Mouse (Mus musculus): ENCODE results near the gene Myoz2.
A peak's percentile ranks its signal among the peaks of the same experiment; 100 is the strongest.

The Myoz2 gene

DNA sequence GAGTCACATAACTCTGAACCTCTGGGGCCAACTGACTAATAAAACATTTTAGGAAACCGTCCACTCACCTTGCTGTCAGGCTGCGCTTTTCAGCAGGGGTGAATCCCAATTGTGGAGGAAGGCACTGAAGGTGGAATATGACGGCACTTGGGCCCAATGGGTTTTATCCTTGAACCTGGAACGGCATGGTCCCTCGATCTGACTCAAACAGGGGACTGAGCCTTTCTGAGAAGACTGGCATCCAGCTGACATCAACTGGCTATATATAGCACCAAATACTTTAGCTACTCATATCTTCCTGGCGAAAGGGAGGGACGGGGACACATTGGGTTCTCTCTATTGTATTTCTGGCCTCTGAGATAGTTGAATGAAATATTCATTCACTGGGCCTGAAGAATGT lies at the start of gene Myoz2:
Gene Myoz2, minus strand, starts transcription at position 264 of the 400 bp plus-strand sequence.
- DNase-seq = no peak

DNA sequence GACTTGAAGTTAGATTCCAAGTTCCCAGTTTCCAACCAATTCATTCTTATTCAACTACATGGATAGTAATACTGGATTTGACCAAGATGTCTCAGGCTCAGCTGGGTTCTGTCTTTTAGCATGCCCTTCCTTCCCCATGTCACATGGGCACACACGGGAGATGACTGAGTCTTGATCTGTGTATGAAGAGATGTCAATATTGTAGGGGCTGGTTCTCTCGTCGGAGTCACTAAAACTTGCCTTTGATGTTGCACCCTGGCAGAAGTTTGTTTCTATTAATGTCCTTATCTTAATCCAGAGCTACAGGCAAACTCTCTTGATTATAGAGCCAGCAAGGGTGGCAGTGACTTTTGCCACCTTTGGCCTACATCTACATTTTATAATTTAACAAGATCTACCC lies 46.9 kb upstream of the Myoz2 start:
- no peak for DNase-seq

DNA sequence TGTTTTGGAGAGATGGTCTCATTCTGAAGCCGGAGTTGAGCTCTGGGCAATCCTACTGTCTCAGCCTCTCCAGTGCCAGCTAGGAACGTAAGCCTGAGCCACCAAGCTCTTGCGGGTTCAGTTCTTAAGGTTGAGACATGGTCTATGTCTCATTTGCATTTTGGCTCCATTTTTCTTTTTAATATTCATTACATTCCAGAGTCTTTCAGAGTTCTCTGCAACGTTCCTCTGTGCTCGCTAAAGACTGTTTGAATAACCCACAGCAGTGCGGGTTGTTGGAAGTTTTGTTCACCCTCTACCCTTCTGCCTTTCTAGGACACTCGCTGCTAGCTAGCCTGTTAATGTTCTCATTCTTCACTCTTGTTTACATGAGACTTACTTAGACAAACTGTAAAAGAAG lies 46.1 kb upstream of the Myoz2 start:
- no peak for DNase-seq

DNA sequence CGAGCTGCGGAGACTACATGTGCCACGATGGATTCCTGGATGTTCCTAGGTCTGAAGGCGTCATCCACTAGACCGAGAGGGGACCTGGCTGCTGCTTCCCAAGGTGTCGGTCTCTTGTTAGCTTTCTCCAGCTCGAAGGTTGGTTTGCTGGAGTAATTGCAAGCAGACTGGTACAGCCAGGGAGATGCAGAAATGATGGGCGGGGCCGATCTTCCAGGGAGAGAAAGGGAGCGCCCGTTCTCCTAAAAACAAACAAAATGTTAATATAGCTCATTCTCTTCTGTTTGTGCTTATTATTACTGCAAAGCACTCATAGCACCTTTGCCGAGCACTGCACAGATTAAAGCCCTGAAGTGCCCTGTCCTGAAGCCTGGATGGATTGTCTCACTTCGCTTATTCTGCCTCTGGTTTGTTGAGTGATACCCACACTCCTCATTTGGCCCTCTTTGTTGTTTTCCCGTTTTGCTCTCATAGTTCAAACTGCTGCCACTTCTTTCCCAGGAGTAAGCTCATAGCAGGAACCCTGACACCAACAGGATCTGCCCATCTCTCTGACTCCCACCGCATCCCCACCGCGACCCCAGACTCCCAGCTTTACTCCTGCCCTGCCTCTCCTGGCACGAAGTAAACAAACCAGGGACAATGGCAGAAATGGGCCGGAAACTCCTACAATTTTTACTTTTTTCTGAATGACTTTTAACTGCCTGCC lies 45.4 kb upstream of the Myoz2 start:
- DNase-seq = no peak

DNA sequence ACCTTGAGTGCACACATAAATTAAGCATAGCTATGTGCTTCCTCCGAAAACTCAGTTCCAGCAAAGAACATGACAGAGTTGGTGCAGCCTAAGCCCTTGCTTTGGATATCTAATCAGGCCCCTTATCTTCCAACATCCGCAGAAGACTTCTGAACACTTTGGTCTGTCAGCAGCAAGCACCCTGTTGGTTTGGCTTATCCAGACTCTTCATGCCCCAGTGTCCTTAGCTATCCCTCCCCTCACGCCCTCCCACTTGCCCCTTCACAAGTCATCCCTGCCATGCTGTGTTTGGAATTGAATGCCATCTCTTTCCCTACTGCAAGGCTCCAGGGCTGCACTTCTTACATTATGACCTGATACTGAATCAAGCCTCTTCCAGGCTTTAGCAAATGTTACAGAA lies 40.9 kb upstream of the Myoz2 start:
- no peak for DNase-seq

DNA sequence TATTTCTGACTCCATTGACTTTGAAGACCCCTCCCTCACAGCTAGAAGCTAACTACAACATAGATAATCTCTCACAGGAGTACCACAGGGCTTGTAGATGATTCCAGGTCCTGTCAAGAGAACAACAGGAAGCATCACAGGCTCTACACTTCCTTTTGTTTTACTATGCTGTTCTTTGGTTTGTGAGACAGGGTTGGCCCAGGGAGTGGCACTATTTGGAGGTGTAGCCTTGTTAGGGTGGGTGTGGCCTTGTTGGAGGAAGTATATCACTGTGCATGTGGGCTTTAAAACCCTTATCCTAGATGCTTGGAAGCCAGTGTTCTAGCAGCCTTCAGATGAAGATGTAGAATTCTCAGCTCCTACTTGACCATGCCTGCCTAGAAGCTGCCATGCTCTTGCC lies 40.2 kb upstream of the Myoz2 start:
- DNase-seq = no peak

DNA sequence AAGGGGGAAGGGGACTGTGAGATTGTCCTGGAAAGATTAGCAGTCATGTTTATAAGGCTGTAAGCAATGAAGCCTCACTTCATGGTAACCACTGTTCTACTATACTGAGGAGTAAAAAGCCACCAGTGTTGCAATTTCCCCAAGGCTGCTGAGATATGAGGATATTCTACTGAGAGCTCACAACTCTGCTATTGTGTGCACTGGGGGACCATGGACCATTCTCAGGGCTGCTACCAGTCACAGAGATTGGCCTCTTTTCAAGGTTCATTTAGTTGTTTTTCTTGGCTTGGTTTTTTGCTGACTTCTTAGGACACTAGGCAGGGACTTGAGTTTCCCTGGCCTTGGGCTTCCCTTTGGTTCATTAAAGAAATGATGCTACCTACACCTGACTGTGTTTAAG lies 38.5 kb upstream of the Myoz2 start:
- no peak for DNase-seq

DNA sequence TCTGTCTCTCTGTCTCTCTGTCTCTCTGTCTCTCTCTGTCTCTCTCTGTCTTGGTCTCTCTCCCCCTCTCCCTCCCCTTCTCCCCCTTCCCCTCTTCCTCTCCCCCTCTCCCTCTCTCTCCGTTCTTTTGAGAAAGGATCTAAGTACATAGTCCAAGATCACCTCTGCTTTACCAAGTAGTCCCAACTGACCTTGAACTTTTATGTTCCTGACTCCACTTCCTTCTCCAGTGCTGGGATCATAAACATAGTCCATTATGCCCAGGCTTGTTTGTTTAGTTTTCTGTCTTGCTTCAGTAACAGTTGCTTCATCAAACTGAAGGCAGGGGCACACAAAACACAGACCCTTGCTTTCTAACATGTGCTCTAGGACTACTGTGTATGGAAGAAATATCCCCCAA lies 37.7 kb upstream of the Myoz2 start:
- DNase-seq = no peak

DNA sequence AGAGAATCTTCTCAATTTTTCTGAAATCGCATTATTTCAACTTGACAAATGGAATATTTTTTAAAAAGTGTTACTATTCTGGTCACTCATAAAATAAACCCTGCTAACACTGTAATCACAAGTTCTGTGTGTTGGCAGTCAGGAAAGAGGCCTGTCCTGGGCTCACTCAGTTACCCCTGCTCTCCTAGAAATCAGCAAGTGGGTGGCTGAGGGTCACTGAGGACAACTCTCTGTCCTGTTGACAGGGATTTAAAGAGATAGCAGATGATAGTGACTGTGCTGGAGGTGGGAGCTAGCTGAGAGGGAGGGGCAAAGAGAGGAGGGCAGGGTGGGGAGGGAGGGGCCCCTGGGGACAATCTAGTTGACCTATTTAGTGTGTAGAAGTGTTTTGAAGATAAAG lies 36.2 kb upstream of the Myoz2 start:
- no peak for DNase-seq

DNA sequence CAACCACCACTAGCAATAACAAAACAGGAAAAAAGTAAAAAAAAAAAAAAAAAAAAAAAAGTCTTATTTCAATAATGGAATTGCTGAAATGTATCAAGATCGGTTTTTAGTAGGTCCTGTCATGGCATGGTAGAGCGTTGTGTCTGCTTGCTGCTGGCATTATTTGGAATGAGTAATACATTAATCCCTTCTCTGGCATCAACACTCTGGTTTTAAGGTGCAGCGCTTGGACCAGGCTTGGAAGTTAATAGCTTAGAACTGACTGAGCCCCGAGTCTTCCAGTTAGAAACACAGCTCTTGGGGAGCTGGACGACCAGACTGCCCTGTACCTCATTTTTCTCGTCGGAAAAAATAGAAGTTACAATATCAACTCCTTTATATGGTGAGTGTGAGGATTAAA lies 32.0 kb upstream of the Myoz2 start:
- DNase-seq = no peak

DNA sequence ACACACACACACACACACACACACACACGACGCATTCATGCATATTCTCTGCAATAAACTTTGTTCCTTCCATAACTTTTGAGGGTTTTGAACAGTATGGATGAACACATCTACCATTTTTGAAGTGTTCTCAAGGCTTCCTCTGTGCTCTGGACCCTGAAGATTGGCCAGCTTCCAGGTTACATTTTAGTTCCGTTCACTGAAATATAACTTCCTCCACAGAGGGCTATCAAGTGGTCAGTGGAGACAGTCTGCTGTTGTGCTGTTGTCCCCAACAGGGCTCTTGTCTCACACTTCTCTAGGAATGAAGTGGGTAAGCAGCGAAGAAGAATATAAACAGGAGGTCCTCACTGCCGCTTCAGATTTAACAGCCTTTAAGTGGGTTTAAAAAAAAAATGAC lies 30.7 kb upstream of the Myoz2 start:
- no peak for DNase-seq

DNA sequence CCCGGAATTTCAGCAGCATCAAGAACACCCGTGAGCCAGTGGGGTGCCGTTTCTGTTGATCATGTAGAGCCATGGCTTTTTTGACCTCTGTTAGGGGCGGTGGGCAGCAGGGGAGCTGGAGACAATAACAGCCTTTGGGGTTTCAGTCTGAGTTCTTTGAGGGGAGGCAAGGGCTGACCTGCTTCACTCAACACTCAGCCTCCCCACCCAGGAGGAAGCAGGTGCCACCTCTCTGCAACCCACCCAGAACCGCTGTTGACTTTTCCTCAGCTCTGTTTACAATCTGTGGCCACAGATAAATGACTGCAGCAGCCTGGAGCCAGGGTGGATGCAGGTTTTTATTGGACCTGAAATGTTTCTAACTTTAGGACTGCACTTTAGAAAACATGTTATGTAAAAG lies 29.4 kb upstream of the Myoz2 start:
- peak; percentile 28 for DNase-seq

DNA sequence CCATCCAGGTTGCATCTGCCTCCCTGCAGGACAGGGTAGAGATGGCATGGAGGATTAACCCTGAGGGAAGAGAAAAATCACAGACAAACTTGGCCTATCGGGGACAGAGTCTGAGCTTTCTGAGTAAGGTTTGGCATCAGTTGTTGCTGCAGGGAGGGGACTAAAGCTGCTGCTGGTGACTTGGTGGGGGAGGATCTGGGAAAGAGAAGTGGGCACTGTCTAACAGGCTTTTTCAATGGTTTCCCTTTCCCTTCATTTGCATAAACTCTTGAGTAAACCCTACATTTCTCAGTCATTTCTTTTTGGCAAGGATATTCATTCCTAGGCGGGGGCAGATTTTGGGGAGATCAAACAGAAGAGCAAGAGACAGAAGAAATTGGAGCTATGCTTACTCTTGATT lies 27.1 kb upstream of the Myoz2 start:
- DNase-seq = no peak

DNA sequence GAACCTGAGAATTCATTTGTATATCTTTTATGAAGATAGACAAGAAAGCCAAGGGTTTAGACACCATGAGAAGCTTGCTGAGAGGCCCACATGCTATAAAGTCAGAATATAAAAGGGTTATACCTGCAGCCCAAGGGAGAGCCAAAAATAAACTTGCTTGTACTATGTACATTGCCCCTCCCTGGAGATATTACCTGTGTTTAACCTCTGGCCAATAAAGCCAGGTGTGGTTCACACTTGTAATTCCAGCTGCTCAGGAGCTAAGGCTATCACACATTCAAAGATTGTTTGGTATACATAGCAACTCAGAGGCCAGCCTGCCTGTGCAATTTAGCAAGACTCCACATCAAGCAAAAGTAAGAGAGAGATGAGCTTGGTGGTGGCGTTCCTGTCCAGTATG lies 24.0 kb upstream of the Myoz2 start:
- peak; percentile 47 for DNase-seq

DNA sequence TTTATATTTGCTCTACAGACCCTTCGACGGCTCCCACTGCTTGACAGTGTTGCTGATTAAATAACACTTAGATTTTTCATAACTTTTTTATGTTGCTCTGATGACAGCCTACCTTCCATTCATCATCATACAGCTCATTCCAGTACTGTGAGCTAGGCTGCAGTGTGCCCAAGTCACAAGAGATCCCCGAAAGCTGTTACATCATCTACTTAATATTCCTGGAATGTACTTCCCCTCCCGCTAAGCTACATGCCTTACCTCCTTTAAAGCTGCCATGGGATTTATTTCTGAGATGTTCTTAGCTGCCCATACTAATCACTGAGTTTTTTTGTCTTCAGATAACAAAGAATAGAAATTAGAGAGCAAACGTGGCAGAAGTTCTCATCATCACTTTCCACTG lies 19.4 kb upstream of the Myoz2 start:
- DNase-seq = peak; percentile 45

DNA sequence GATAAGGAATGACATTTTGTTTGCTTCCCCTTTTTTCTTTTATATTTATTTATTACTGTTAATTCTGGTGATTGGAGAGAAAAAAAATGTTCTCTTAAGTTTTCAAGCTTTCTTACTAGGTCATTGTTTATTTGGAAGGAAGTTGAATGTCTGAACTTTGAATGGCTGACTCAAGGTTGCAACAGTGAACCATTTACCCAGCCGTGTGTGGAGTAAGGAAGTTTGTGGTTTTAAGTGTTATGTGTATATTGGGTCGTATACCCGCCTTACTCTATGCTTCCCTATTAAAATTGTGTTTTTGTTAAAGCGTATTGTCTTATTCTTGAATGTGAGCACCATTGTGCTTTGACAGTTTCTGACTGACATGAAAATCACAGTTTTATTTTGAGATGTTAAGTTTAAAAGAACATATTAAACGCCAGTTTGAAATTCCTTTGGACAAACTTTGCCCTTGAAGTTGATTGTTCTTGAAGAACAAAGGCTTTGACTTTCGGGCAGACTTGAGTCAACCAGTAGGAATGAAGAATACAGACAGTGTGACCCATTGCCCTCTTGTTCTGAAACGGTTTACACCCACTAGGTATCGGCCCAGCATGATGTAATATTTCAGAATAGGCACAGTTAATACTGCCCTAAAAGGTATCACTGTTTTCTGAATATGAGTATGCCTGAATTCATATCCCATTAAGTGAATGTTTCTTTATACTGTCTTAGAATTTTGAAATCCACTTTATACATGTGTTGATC lies 18.6 kb upstream of the Myoz2 start:
- DNase-seq = peak; percentile 15

DNA sequence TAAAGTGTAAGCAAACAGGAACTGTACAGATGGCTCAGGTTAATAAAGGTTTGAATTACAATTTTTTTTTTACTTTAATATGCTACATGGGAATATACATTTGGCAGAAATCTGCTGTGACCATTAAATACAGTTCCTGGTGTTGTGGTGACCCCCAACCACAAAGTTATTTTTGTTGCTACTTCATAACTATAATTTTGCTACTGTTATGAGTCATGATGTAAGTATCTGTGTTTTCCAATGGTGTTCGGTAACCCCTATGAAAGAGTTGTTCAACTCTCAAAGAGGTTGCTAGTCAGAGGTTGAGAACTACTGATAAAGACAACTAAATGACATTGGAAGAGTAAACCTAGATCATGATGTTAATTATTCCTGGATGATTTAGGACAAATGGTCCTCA lies 7.5 kb upstream of the Myoz2 start:
- DNase-seq = no peak

DNA sequence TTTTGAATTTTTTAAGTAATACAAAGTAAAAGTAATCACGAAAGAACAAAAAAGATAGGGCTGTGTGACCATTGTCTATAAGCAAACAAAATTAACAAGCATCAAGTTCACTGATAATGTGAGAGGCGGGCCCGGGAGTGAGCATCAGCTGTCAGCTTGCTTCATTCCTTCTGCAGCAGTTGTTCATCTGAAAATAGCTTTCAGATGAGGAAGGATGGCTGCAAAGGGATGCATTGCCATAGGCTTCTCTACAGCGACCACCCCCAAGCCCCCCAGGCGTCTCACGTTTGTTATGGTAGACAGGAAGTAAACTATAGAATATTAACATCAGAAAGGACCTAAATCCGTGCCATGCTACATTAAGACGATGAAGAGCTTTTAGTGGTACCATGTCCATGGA lies 1.0 kb downstream of the Myoz2 start:
- DNase-seq = no peak

DNA sequence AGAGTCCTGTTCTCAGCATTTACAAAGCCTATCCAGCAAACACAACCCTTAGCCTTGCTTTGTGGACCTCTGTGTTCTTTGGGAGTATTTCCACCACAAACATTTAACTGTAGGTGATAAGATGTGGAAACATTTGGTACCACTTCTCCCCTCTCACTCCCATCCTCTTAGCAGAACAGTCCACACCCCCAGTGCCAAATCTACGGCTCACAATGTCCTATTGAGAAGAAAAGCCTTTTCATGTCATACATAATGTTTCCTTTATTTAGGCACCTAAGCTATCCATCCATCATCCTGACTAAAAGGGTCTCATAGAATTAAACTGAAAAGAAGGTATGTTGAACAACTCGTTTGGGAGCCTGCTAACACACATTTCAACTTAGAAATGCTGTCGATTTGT lies 9.2 kb downstream of the Myoz2 start:
- DNase-seq = no peak

DNA sequence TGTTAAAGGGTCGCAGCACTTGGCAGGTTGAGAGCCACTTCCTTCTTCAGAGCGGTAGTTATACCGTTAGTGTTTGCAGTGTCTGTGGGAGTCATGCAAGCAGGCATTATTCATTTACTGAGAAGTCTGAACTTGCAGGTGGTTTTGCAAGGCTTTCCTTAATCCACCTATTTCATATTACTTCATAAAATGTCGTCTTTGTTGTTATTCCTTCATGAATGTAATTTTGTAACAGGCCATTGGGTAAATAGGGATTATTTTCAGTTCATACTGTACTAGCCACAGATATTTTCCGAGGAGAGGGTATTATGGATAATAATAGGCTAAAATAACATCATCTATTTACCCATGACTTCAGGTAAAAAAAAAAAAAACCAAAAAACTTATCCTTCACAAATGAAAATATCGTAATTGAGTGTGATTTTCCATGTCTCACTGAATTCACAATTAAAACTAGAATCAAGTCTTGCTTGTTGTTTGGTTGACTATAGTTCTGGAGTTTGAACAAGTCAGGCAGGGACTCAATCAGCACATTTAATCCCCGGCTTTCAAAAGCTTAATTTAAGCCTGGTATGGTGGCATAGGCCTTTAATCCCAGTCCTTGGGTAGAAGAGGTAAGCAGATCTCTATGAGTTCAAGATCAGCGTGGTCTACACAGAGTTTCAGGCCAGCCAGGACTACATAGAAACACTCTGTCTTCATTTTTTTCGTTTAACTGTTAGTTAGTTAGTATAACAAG lies 10.2 kb downstream of the Myoz2 start:
- no peak for DNase-seq

DNA sequence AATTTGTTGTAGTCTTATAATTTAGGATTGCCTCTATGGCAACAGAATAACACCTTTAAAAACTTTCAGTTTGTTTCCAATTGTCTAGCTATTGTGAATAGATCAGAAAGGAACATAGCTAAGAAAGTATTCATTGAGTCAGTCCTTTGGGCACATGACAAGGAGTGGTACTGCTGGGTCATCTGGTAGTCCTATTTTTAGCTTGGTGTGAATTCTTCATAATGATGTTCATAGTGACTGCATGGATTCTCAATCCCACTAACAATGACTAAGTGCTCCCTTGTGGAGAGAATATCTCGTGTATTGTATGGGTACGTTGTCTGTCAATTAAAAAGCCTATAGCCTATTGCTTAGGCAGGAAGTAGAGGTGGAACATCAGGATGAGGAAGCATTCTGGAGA lies 16.0 kb downstream of the Myoz2 start:
- DNase-seq = no peak

DNA sequence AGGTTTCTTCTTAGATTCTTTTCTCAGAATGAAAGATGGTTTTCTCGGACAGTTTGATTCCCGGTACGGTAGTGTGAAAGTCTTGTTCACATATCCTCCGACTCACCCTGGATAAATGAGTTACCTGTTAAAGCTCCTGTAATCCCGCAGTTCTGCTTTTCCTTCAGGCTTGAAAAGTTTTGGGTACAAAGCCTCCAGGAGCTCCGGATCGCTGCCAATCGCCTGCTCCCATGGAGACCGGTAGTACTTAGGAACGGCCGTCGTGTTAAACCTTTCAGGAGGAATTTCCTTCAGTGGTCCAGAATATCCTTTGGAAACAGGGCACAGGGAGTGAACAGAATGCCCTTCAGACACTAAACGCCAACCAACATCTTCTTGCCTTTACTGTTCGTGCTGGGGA lies 21.3 kb downstream of the Myoz2 start:
- DNase-seq = no peak

DNA sequence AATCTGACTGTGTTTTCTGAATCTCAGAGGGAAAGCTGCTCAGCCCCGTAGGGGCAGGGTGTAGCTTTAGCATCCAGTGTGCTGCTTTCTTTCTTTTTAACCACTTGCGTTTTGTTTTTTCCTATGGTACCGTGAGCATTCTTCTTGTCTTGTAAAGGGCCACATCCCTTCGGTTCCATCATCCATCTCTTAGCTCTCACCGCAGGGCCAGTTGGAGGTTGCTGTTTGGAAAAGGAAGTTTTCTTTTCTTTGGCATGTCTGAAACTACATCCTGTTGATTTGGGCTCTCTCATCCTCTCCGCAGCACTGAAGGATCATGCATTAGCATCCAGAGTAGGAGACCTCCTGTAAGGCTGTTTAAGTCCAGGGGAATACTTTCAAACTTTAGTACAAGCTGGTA lies 25.4 kb downstream of the Myoz2 start:
- no peak for DNase-seq

DNA sequence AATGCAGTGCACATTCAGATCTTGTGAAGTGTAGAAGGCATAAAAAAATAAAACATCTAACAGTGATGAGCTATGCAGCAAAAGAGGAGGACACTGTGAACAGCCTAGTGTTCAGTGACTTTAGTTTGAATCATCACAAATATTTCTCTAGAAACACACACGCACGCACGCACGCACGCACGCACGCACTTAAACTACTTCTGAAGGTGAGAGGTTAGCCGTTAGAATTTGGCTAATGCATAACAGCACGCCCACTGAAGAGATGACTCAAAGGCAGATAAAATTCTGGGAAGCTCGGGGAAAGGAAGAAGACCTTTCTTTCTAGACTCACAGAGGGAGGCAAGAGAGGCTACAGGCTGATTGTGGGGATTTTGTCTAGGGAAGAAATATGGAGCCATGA lies 27.4 kb downstream of the Myoz2 start:
- no peak for DNase-seq

Measured in lung, postnatal 36 days (tissue).